Mouse (Mus musculus) embryo, embryonic 11.5 days (tissue): Measurements from ENCODE around the gene Pld3.

Experiments
- DNase-seq: peaks from one replicate; pipeline ENCODE4 v3.0.0-alpha.2; 2012; ENCODE audit warnings: low read depth, low spot score

The Pld3 gene

DNA sequence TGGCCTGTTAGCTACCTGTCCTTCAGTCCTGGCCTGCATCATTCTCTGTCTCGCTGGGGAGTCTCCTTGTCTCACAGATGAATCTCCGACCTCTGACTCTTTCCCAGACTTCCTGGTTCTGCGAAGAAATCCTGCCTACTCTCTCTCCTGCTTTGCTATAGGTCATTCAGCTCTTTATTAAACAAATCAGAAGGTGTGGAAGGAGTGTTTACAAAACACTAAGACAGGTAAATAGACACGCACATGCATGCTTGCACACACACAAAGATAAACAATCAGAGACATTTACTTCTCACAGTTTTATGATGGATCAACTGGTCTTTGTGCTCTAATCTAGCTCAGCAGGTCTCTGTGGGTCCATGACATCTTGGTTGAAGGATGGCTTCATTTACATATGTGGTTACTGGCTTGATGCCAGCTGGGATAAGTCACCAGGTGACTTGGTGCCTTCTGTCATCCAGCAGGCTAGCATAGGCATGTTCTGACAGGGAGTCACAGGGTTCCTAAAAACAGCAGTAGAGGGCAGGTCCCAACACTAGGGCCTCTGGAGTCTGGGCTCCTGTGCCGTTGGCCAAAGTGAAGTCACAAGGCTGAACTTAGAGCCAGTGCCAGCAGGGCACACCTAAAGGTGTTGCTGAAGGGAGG, 16.7 kb upstream of the Pld3 start:
- DNase-seq, result no peak

DNA sequence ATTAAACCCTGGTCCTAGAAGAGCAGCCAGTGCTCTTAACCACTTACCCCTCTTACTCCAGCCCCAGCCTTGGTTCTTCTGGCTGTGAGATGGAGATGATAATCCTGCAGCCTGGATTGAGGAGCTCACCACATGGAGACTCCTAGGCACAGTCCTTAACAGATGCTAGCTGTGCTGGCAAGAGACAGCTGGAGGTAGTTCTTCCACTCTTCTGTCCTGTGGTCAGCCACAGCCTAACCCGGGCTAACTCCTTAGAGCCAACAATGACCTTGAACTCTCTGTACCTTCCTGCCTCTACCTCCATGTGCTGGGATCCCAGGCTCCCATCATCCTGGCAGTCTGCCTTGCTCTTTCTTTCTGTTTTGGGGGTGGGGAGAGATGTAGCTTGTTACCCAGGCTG, 8.0 kb upstream of the Pld3 start:
- no peak for DNase-seq

DNA sequence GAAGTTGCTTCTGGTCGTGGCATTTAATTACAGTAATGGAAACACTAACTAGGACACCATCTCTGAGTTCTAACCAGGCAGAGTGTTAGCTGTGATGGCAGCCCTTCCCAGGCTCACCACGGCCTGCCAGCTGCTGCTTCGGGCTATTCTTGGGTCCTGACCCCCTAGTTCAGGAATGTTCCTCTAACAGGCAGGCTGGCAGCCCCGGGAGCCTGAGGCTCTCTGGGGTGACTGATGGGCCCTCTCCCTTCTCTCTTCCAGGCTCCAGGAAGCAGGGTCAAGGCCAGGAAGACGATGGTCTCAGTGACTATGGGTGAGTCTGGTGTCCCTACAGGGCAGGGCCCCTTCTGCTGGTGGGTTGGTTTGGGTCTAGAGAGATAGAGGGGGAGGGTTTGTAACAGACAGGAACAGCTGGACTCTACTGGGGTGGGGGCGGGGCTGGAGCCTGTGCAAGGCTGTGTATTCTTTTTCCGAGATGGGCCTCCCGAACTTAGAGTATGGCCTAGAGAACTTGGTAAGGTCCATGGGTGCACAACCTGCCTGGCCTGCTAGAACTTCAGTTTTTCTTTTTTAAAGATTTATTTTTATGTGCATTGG, 7.4 kb upstream of the Pld3 start:
- DNase-seq, result no peak

DNA sequence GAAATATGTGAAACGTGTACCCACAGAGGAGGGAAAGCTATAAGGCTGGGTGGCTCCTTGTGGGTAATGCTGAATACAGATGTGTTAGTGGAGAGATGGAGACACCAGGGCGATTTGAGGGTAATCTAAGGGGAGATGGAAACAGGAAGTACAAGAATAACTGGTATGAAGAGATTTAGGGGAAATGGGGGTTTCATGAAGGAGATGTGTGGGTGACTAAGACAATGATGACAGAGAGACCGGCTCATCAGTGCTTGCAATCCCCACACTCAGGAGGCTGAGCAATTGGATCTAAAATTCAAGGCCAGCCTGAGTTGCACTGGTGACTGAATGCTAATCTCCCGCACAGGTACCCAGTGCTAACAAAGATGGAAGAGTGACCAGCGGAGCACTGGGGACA, 948 bp downstream of the Pld3 start:
- DNase-seq, result no peak

DNA sequence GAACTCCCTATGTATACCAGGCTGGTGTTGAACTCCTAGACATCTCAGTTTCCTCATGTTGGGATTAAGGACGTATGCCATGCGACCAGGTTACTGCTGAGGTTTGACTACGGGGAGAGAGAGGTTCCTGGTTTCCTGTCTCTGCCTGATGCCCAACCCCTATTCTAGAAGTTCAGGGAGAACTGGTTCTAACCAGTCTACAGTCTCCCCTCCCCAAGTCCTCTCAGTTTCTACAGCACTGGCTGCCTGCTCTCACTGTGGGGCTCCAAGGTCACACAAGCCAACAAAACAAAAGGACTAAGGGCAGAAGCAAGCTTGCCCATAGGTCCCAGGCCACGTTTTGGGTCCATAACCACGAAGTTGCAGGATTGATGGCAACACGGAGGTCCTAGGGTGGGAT, 3.4 kb downstream of the Pld3 start:
- no peak for DNase-seq

DNA sequence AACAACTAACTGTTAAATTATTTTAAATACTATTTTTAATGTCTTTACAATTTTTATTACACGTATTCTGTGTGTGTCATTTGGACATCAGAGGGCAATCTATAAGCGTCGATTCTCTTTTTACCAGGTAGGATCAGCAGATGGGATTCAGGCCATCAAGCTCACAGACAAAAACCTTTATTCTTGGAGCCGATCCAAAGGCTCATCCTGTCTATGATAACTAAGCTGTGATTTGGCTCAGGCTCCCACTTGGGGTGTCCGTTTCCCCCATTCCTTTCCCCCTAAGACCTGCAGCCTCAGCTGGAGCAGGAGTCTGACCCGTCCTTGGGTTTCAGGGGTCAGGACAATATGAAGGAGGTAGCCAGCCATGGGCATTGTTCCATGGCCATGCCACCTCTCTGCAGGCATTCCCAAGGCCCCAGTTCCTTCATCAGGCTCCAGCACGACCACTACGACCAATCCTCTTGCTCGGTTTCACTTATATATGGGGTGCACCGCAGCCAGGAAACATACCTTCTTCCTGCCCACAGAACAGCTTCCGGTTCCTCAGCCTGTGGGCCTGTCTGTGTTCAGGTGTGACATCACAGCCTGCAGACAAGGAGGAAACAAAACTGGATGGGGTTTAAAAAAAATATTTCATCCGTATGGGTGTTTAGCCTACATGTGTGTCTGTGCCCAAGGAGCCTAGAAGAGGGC, 8.2 kb downstream of the Pld3 start:
- no peak for DNase-seq

DNA sequence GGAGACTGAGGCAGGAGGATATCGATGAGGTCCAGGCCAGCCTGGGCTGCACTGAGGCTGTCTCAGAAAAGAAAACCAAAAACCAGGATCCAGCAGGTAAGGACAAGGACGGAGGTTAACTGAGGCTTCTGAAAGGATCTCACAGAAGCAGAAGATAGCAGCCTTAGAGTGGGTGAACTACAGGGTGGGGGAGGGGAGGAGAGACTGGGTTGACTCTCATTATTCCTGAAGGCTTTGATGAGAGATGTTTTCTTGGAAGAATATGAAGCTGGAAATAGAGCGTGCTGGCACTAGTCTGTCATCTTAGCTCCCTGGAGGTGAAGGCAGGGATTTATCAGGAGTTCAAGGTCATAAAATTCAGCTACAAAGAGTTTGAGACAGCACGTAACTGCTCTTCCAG, 9.2 kb downstream of the Pld3 start:
- DNase-seq, result no peak

DNA sequence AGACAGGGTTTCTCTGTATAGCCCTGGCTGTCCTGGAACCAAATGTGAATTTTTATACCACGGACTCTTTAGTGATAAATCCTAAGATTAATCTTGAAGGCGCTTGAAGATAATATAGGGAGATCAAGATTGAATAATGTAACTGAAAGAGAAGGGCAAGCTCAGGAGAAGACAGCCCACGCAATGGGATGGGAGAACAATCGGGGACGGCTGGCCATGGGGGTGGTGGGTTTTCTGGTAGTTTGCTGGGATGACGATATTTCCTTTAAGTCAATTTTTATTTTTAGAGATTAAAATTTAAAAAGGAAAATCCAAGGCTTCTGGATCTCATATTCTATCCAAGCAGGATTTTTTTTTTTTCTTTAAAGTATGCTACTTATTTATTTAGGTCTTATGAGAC, 10.0 kb downstream of the Pld3 start:
- DNase-seq, result no peak

DNA sequence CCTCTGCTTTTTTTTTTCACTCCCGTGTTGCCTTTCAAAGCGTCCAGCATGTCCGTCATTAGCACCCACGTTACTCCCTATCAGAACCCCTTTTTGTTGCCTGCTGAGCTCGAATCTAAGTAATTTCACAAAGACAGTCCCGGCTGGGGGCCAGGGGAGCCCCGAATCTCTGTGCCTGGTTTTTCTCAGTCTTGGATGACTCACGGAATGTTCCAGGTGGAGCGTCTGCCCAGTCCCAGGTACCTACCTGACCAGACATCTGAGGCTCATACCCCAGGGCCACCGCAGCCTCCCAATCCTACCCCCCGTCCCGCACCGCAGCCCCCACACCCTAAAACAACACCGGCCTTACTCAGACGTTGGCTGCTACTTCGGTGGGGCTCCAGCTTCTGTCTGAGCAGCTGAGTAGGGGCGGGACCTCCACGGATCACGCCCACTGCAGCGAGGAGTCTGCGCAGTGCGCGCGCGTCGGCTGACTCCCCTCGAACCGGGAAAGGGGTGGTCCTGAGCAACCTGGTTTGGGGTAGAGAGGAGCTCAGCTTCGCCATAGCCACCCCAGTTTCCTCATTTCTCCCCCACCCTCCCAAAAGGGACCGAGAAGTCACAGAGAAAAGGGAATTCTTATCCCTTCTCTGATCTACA, 10.5 kb downstream of the Pld3 start:
- DNase-seq, result peak; percentile 67

DNA sequence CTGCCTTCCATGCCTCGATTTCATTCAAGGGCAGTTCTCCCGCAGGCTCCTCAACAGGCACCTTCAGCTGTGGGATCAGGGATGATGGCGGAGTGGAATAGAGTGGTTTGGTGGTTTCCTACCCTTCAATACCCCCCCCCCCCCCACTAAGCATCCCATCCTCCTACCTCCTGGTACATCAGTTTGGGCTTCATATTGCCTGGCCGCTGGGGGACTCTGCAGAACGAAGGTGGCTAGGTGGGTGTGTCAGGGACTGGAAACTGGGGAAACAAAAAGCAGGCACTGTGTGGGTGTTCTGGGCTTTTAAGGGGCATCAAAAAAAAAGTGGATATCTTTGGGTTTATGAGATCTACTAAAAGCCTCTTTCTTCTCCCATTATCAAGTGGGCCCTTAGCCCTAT, 11.1 kb downstream of the Pld3 start:
- DNase-seq, result no peak

DNA sequence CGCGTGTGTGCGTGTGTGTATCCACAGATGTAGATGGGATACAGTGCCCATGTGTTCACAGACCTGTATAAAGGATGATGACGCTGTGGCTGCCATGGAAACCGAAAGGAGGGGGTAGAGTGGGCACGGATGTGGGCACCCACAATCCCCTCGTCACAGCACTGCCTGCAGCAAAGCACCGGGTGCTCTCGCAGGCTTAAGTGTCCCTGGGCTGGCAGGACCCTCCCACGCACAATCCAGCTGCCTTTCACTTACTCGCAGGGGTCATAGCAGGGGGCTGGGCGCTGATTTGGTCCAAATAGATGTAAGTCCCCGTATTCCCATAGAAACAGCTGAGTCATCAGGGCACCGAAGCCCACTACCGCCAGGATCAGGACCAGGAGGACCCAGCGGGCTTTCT, 11.6 kb downstream of the Pld3 start:
- no peak for DNase-seq

DNA sequence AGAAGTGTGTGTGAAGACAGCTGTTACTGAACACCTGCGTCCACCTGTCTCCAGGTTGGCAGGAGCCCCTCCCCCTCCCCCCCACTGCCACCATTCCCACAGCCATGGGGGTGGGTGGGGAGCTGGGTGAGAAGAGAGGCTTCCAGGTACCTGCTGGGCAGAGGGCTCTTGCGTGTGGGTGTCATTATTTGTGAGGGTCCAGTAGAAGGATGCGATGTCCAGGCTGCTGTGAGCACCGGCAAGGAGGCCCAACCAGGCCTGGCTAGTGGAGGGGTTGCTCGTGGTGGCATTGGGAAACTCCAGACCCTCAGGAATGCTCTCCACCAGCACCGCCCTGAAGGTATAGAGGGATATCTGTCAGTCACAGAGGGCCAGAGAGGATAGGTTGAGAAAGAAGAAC, 12.1 kb downstream of the Pld3 start:
- no peak for DNase-seq

DNA sequence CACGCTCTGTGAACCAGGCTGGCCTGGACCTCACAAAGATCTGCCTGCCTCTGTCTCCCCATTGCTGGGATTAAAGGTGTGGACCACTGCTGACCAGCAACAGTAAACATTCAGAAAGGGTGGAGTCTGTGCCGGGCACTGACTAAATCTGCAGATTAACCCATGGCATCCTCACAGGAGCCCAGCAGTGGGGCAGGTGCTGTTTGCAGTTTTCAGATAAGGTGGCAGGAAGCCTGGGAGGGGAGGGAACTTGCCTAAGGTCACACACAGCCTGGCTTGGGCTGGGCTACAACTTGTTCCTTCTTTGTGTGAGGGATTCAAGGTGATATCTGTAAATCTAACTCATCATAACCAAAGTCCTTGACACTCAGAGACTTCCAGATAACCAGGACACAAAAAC, 12.5 kb downstream of the Pld3 start:
- no peak for DNase-seq

DNA sequence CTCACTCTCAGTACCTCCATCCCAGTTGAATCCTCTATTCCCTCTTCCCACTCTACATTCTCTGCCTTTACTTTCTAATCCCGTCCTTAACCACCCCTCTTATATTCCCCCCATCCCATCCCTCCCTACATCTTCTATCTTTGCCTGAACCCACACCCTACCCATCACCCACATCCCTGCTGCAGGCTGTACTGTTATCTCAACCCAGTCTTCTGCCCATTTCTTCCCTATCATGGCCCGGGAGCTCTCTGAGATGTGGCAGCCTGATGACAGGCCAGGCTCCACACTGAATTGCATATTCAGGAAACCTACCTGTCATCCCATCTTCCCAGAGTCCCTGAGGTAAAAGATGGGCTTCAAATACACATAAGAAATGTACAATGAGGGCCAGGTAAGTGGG, 14.2 kb downstream of the Pld3 start:
- DNase-seq, result no peak

DNA sequence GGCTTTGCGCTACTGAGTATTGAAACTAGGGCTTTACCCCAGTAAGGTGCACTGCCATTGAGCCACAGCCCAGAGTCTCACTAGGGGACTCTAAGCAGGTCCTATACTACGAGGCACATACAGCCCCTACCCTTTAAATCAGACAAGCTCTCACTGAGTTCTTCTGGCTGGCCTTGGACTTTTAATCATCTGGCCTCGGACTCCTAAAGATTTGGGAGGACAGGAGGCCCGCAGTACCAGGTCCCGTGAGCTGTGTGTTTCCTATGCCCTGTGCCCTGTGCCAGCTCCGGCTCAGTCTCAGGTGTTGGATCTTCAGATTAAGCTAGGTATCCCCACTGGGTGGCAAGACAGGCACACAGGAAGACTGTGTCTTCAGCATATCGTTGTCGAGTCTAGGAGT, 15.0 kb downstream of the Pld3 start:
- DNase-seq, result no peak

DNA sequence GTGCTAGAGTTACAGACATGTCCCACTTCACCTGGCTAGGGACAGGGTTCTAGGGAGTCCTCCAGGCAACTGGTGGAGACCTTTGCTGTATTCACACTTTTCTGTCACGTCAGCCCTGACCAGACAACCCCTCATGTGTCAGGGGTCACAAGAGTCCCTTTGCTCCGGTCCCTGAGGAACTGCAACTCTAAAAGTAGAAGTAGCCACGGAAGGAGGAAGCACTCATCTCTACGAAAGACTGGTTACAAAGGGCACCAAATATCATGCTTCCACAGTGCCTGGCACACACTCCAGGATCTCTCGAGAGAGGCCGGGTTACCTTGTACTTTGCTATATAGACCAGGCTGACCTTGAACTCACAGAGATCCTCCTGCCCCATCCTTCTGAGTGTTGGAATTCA, 16.4 kb downstream of the Pld3 start:
- no peak for DNase-seq

DNA sequence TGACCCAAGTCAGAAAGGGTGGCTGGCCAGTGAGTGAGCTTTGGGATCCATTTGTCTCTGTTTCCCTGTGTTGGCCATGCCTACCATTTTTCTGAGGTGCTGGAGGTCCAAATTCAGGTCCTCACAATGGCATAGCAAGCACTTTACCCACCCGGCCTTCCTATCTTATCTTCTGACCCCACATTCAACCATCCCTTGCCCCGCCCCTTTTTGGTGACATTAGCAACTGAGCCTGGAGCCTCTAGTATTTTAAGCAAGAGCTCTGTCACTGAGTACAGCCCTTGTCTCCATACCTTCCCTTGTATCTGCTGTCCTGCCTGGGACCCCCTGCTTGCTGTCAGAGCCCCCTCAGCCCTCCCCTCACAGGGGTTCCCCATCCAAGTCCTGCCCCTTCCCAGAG, 17.6 kb downstream of the Pld3 start:
- no peak for DNase-seq

DNA sequence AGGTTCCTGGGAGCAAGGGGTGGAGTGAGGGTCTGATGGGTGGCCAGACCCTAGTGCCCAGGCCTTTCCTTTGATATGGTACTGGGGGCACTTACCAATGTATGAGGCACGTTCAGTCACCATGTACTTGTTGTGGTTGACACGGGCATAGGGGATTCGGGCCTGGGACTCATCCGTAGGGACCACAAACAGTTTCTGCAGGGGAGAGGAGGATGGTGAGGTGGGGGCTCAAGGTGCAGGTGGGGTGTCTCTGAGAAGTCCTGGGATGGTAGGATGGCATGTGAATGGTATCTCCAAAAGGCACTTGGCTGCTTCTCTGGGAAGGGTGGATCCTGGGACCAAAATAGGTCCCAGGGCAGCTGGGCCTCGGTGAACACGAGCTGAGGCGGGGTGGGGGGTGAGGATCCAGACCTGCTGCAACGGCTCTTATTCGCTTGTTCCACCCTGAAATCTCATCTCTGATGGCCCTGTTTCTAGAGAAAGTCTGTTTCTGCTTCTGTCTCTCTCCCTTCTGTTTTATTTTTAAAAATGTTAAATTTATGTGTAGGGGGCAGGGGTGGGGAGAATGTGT, 20.5 kb downstream of the Pld3 start:
- no peak for DNase-seq

DNA sequence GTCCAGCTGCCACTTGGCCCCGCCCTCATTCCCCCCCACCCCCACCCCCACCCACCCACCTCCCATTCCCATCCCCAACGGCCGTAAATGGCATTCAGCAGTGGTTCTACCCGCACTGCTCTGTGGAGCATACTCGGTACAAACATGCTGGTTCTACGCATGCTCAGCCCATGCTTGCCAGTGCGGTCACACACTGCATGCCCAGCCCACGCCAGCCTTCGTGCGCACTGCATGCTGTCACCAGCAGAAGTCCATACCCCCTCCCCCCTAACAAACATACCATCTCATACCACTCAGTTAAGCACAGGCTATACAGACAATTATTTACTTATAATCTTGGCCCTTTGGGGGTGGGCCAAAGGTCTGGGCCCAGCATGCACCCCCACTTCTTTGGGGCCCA, 21.3 kb downstream of the Pld3 start:
- no peak for DNase-seq

DNA sequence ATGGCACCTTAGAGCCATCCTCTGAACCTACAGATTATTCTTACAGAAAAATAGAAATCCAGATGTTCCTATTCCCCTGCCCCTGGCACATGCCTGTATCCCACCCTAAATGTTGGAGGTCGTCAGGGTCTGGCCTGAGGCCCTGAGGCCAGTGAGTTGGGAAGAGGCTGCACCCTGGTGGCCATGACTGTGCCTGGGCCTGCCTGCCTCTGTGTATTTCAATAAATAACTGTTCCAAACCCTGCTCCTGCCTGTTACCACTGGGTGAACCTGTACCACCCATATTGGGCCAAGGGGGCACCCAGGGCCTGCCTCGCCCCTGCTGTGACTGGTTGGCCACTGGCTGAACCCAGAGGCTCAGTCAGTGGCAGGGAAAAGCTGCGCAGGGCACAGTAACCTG, 22.1 kb downstream of the Pld3 start:
- no peak for DNase-seq

DNA sequence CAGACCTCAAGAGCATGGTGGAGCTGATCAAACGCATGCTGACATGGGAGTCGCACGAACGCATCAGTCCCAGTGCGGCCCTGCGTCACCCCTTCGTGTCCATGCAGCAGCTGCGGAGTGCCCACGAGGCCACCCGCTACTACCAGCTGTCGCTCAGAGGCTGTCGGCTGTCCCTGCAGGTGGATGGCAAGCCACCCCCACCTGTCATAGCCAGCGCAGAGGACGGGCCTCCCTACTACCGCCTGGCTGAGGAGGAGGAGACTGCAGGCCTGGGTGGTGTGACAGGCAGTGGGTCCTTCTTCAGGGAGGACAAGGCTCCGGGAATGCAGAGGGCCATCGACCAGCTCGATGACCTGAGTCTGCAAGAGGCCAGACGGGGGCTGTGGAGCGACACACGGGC, 23.9 kb downstream of the Pld3 start:
- no peak for DNase-seq

DNA sequence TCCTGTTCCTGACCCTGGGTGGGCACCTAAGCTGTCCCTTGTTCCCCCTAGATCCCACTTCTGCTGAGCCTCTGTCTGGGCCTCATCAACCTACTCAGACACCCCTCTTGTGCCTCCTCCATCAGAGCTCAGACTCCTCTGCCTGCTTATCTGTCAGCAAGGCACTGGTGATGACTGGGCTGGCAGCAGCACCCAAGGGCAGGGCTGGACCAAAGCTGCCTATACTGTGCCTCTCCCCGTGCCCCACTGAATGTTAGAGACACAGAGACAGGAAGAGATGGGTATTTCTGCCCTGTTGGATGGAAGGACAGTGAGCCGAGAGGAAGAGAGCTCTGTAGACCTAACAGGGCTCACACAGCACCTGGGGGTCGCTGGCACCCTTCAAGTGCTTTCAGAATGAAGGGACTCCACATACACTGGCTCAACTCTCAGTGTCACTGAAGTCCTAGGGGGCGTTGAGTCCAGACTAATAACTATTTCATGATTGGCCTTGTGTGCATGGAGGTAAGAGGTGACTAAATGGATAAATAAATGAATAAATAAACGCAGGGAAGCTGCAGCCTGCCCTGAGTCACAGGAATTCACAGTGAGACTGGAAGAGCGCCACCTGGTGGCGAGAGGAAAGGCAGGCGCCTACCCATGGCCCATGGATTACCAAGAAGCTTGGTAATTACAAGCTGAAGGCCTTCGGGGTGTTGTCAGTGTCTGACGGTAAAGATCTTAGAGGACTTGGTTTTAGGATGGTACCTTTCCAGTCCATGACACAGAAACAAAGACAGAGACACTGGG, 26.8 kb downstream of the Pld3 start:
- peak; percentile 79 for DNase-seq
